Mouse (Mus musculus): ENCODE measurements around the gene Pitpnm2. TPM values are rescaled to one million over a fixed set of nuclear protein-coding genes. Genes with fewer than 3 reads are reported as not detected.

The Pitpnm2 gene
- total RNA-seq, 2 experiments from 2014 or later: 10.9 to 33.3 TPM

GRCm38 (mm10) chr5:124208030-124208429 lies 41.5 kb downstream of the Pitpnm2 start:
- ATAC-seq (replicated peaks; ENCODE audit: low FRiP score, low TSS enrichment, poor library complexity, severe bottlenecking): no peak

GRCm38 (mm10) chr5:124206481-124207038 lies 43.0 kb downstream of the Pitpnm2 start:
- no peak for ATAC-seq (replicated peaks; ENCODE audit: low FRiP score, low TSS enrichment, poor library complexity, severe bottlenecking)

GRCm38 (mm10) chr5:124205809-124206380 lies 43.7 kb downstream of the Pitpnm2 start:
- no peak for ATAC-seq (replicated peaks; ENCODE audit: low FRiP score, low TSS enrichment, poor library complexity, severe bottlenecking)

- ATAC-seq (replicated peaks; ENCODE audit: low FRiP score, low TSS enrichment, poor library complexity, severe bottlenecking): no peak
Observed at GRCm38 (mm10) chr5:124205211-124205610, 44.3 kb downstream of the Pitpnm2 start.

GRCm38 (mm10) chr5:124204127-124204794 lies 45.3 kb downstream of the Pitpnm2 start:
- ATAC-seq (replicated peaks; ENCODE audit: low FRiP score, low TSS enrichment, poor library complexity, severe bottlenecking): peak; percentile 62

- ATAC-seq (replicated peaks; ENCODE audit: low FRiP score, low TSS enrichment, poor library complexity, severe bottlenecking): no peak
Observed at GRCm38 (mm10) chr5:124203251-124203650, 46.3 kb downstream of the Pitpnm2 start.

GRCm38 (mm10) chr5:124202071-124202470 lies 47.5 kb downstream of the Pitpnm2 start:
- ATAC-seq (replicated peaks; ENCODE audit: low FRiP score, low TSS enrichment, poor library complexity, severe bottlenecking): no peak

GRCm38 (mm10) chr5:124201564-124201963 lies 48.0 kb downstream of the Pitpnm2 start:
- 0 out of 2 replicates have a peak, but pooled peaks have one; percentile 26 for ATAC-seq (replicated peaks; ENCODE audit: low FRiP score, low TSS enrichment, poor library complexity, severe bottlenecking)

- peak; percentile 50 for ATAC-seq (replicated peaks; ENCODE audit: low FRiP score, low TSS enrichment, poor library complexity, severe bottlenecking)
Observed at GRCm38 (mm10) chr5:124200844-124201243, 48.7 kb downstream of the Pitpnm2 start.

GRCm38 (mm10) chr5:124199168-124199567 lies 50.4 kb downstream of the Pitpnm2 start:
- no peak for ATAC-seq (replicated peaks; ENCODE audit: low FRiP score, low TSS enrichment, poor library complexity, severe bottlenecking)

- ATAC-seq (replicated peaks; ENCODE audit: low FRiP score, low TSS enrichment, poor library complexity, severe bottlenecking): no peak
Observed at GRCm38 (mm10) chr5:124198473-124198872, 51.1 kb downstream of the Pitpnm2 start.

- ATAC-seq (replicated peaks; ENCODE audit: low FRiP score, low TSS enrichment, poor library complexity, severe bottlenecking): no peak
Observed at GRCm38 (mm10) chr5:124196082-124196481, 53.5 kb downstream of the Pitpnm2 start.

GRCm38 (mm10) chr5:124194386-124195084 lies 55.0 kb downstream of the Pitpnm2 start:
- no peak for ATAC-seq (replicated peaks; ENCODE audit: low FRiP score, low TSS enrichment, poor library complexity, severe bottlenecking)

- ATAC-seq (replicated peaks; ENCODE audit: low FRiP score, low TSS enrichment, poor library complexity, severe bottlenecking): no peak
Observed at GRCm38 (mm10) chr5:124193286-124194112, 56.1 kb downstream of the Pitpnm2 start.

GRCm38 (mm10) chr5:124192726-124193285 lies 56.8 kb downstream of the Pitpnm2 start:
- ATAC-seq (replicated peaks; ENCODE audit: low FRiP score, low TSS enrichment, poor library complexity, severe bottlenecking): no peak

- ATAC-seq (replicated peaks; ENCODE audit: low FRiP score, low TSS enrichment, poor library complexity, severe bottlenecking): no peak
Observed at GRCm38 (mm10) chr5:124192251-124192710, 57.3 kb downstream of the Pitpnm2 start.

GRCm38 (mm10) chr5:124190146-124190870 lies 59.3 kb downstream of the Pitpnm2 start:
- ATAC-seq (replicated peaks; ENCODE audit: low FRiP score, low TSS enrichment, poor library complexity, severe bottlenecking): no peak

- ATAC-seq (replicated peaks; ENCODE audit: low FRiP score, low TSS enrichment, poor library complexity, severe bottlenecking): peak; percentile 65
Observed at GRCm38 (mm10) chr5:124189572-124189981, 60.0 kb downstream of the Pitpnm2 start.

All from megakaryocyte-erythroid progenitor cell, adult 5-6 weeks (primary cell).